Mouse (Mus musculus): ENCODE data around the gene Rbfox3. TPM values are rescaled to one million over a fixed set of nuclear protein-coding genes. Genes with fewer than 3 reads are reported as not detected.

Gene Rbfox3
- polyA plus RNA-seq, 1 experiment from 2014 or later = 6.9 TPM

- WGBS = 78% methylated on average over 1 of the region's 1 CpGs
- Histone ChIP-seq H3K9ac (ENCODE audit: low read length) (no peak overlapping the region), H3K4me3 (ENCODE audit: low read depth, low read length) (no peak overlapping the region), H3K36me3 (ENCODE audit: control insufficient read depth, insufficient read depth, low read length) (no peaks in the 10 kb centered on the region), H3K9me3 (ENCODE audit: control insufficient read depth, low read length) (no peaks in the 10 kb centered on the region), H3K27me3 (ENCODE audit: control insufficient read depth, insufficient read depth, low read length) (no peaks in the 10 kb centered on the region), H3K4me2 (ENCODE audit: low read depth, low read length, severe bottlenecking) (no peak overlapping the region), H3K27ac (ENCODE audit: low read depth, low read length) (no peak overlapping the region), H3K4me1 (replicated peaks; ENCODE audit: control insufficient read depth, insufficient read depth, low read length) (peaks cover 11% of the 10 kb centered on the region)
- DNase-seq (ENCODE audit: low spot score) = no peak
- no peak for ATAC-seq (replicated peaks; ENCODE audit: low FRiP score)
Observed at GRCm38 (mm10) chr11:118749541-118749940, 161.9 kb downstream of the Rbfox3 start.

GRCm38 (mm10) chr11:118748622-118749021, 162.8 kb downstream of the Rbfox3 start:
- H3K36me3 ChIP-seq (ENCODE audit: control insufficient read depth, insufficient read depth, low read length) = no peaks in the 10 kb centered on the region
- ATAC-seq (replicated peaks; ENCODE audit: low FRiP score) (no peak), DNase-seq (ENCODE audit: low spot score) (no peak)
- H3K9me3 ChIP-seq (ENCODE audit: control insufficient read depth, low read length) = no peaks in the 10 kb centered on the region
- H3K27me3 ChIP-seq (ENCODE audit: control insufficient read depth, insufficient read depth, low read length) = no peaks in the 10 kb centered on the region
- no peak overlapping the region for H3K27ac ChIP-seq (ENCODE audit: low read depth, low read length)
- peaks cover 18% of the 10 kb centered on the region for H3K4me1 ChIP-seq (replicated peaks; ENCODE audit: control insufficient read depth, insufficient read depth, low read length)
- H3K9ac ChIP-seq (ENCODE audit: low read length) = no peak overlapping the region
- no peak overlapping the region for H3K4me3 ChIP-seq (ENCODE audit: low read depth, low read length)
- 79% methylated on average over 10 of the region's 10 CpGs for WGBS
- no peak overlapping the region for H3K4me2 ChIP-seq (ENCODE audit: low read depth, low read length, severe bottlenecking)

GRCm38 (mm10) chr11:118745279-118745678, 166.1 kb downstream of the Rbfox3 start:
- DNase-seq (ENCODE audit: low spot score) (no peak), ATAC-seq (replicated peaks; ENCODE audit: low FRiP score) (peak; percentile 5; the same call in 1 of the 2 replicates)
- no peaks in the 10 kb centered on the region for H3K27me3 ChIP-seq (ENCODE audit: control insufficient read depth, insufficient read depth, low read length)
- H3K4me2 ChIP-seq (ENCODE audit: low read depth, low read length, severe bottlenecking) = peak overlapping the region; percentile 45; the same call in 1 of the 2 replicates
- no peak overlapping the region for H3K4me3 ChIP-seq (ENCODE audit: low read depth, low read length)
- H3K36me3 ChIP-seq (ENCODE audit: control insufficient read depth, insufficient read depth, low read length) = no peaks in the 10 kb centered on the region
- H3K4me1 ChIP-seq (replicated peaks; ENCODE audit: control insufficient read depth, insufficient read depth, low read length) = peaks cover 14% of the 10 kb centered on the region
- no peak overlapping the region for H3K9ac ChIP-seq (ENCODE audit: low read length)
- no peak overlapping the region; the same call in 1 of the 2 replicates for H3K27ac ChIP-seq (ENCODE audit: low read depth, low read length)
- H3K9me3 ChIP-seq (ENCODE audit: control insufficient read depth, low read length) = no peaks in the 10 kb centered on the region

GRCm38 (mm10) chr11:118744782-118745181, 166.6 kb downstream of the Rbfox3 start:
- H3K27me3 ChIP-seq (ENCODE audit: control insufficient read depth, insufficient read depth, low read length) = no peaks in the 10 kb centered on the region
- peaks cover 14% of the 10 kb centered on the region for H3K4me1 ChIP-seq (replicated peaks; ENCODE audit: control insufficient read depth, insufficient read depth, low read length)
- H3K9me3 ChIP-seq (ENCODE audit: control insufficient read depth, low read length) = no peaks in the 10 kb centered on the region
- ATAC-seq (replicated peaks; ENCODE audit: low FRiP score) (peak; percentile 83), DNase-seq (ENCODE audit: low spot score) (peak; percentile 90)
- H3K9ac ChIP-seq (ENCODE audit: low read length) = peak overlapping the region; percentile 35; the same call in 1 of the 2 replicates
- peak overlapping the region; percentile 13; the same call in 1 of the 2 replicates for H3K4me3 ChIP-seq (ENCODE audit: low read depth, low read length)
- no peaks in the 10 kb centered on the region for H3K36me3 ChIP-seq (ENCODE audit: control insufficient read depth, insufficient read depth, low read length)
- WGBS = 2% methylated on average over 15 of the region's 15 CpGs
- H3K27ac ChIP-seq (ENCODE audit: low read depth, low read length) = peak overlapping the region; percentile 76; the same call in 1 of the 2 replicates
- H3K4me2 ChIP-seq (ENCODE audit: low read depth, low read length, severe bottlenecking) = peak overlapping the region; percentile 45

GRCm38 (mm10) chr11:118742762-118743161, 168.6 kb downstream of the Rbfox3 start:
- no peaks in the 10 kb centered on the region for H3K9me3 ChIP-seq (ENCODE audit: control insufficient read depth, low read length)
- no peak overlapping the region for H3K4me2 ChIP-seq (ENCODE audit: low read depth, low read length, severe bottlenecking)
- no peaks in the 10 kb centered on the region for H3K36me3 ChIP-seq (ENCODE audit: control insufficient read depth, insufficient read depth, low read length)
- no peak overlapping the region for H3K9ac ChIP-seq (ENCODE audit: low read length)
- H3K27ac ChIP-seq (ENCODE audit: low read depth, low read length) = no peak overlapping the region
- H3K4me3 ChIP-seq (ENCODE audit: low read depth, low read length) = no peak overlapping the region
- peaks cover 19% of the 10 kb centered on the region for H3K4me1 ChIP-seq (replicated peaks; ENCODE audit: control insufficient read depth, insufficient read depth, low read length)
- WGBS = 16% methylated on average over 3 of the region's 3 CpGs
- ATAC-seq (replicated peaks; ENCODE audit: low FRiP score) = no peak
- H3K27me3 ChIP-seq (ENCODE audit: control insufficient read depth, insufficient read depth, low read length) = no peaks in the 10 kb centered on the region
- peak; percentile 69 for DNase-seq (ENCODE audit: low spot score)

- Histone ChIP-seq H3K4me3 (ENCODE audit: low read depth, low read length) (no peak overlapping the region), H3K4me1 (replicated peaks; ENCODE audit: control insufficient read depth, insufficient read depth, low read length) (peaks cover 19% of the 10 kb centered on the region), H3K27me3 (ENCODE audit: control insufficient read depth, insufficient read depth, low read length) (no peaks in the 10 kb centered on the region), H3K9me3 (ENCODE audit: control insufficient read depth, low read length) (no peaks in the 10 kb centered on the region), H3K27ac (ENCODE audit: low read depth, low read length) (no peak overlapping the region), H3K9ac (ENCODE audit: low read length) (no peak overlapping the region), H3K4me2 (ENCODE audit: low read depth, low read length, severe bottlenecking) (no peak overlapping the region), H3K36me3 (ENCODE audit: control insufficient read depth, insufficient read depth, low read length) (no peaks in the 10 kb centered on the region)
- DNase-seq (ENCODE audit: low spot score) (peak; percentile 70), ATAC-seq (replicated peaks; ENCODE audit: low FRiP score) (no peak)
- WGBS = 37% methylated on average over 6 of the region's 6 CpGs
Observed at GRCm38 (mm10) chr11:118741262-118741661, 170.1 kb downstream of the Rbfox3 start.

- 17% methylated on average over 6 of the region's 6 CpGs for WGBS
- Histone ChIP-seq H3K4me2 (ENCODE audit: low read depth, low read length, severe bottlenecking) (peak overlapping the region; percentile 40; the same call in 1 of the 2 replicates), H3K4me1 (replicated peaks; ENCODE audit: control insufficient read depth, insufficient read depth, low read length) (peaks cover 14% of the 10 kb centered on the region; the same call in 1 of the 2 replicates), H3K9me3 (ENCODE audit: control insufficient read depth, low read length) (no peaks in the 10 kb centered on the region), H3K27me3 (ENCODE audit: control insufficient read depth, insufficient read depth, low read length) (no peaks in the 10 kb centered on the region), H3K27ac (ENCODE audit: low read depth, low read length) (no peak overlapping the region), H3K36me3 (ENCODE audit: control insufficient read depth, insufficient read depth, low read length) (no peaks in the 10 kb centered on the region), H3K4me3 (ENCODE audit: low read depth, low read length) (no peak overlapping the region), H3K9ac (ENCODE audit: low read length) (no peak overlapping the region)
- DNase-seq (ENCODE audit: low spot score) = peak; percentile 87
- no peak for ATAC-seq (replicated peaks; ENCODE audit: low FRiP score)
Observed at GRCm38 (mm10) chr11:118740001-118740400, 171.4 kb downstream of the Rbfox3 start.

- H3K9ac ChIP-seq (ENCODE audit: low read length) = no peak overlapping the region; the same call in 1 of the 2 replicates
Observed at GRCm38 (mm10) chr11:118738855-118739832, 172.3 kb downstream of the Rbfox3 start.

More at GRCm38 (mm10) chr11:118738855-118739832, 172.3 kb downstream of the Rbfox3 start:
- H3K4me1 ChIP-seq (replicated peaks; ENCODE audit: control insufficient read depth, insufficient read depth, low read length) = peaks cover 9% of the 10 kb centered on the region; the same call in 1 of the 2 replicates
- H3K36me3 ChIP-seq (ENCODE audit: control insufficient read depth, insufficient read depth, low read length) = no peaks in the 10 kb centered on the region
- H3K27me3 ChIP-seq (ENCODE audit: control insufficient read depth, insufficient read depth, low read length) = no peaks in the 10 kb centered on the region
- ATAC-seq (replicated peaks; ENCODE audit: low FRiP score) (peak; percentile 64), DNase-seq (ENCODE audit: low spot score) (peak; percentile 92)
- 8% methylated on average over 23 of the region's 23 CpGs for WGBS
- peak overlapping the region; percentile 40; the same call in 1 of the 2 replicates for H3K4me2 ChIP-seq (ENCODE audit: low read depth, low read length, severe bottlenecking)
- H3K27ac ChIP-seq (ENCODE audit: low read depth, low read length) = 0 out of 2 replicates have a peak overlapping the region, but pooled peaks have one; percentile 18
- H3K4me3 ChIP-seq (ENCODE audit: low read depth, low read length) = peak overlapping the region; percentile 14
- H3K9me3 ChIP-seq (ENCODE audit: control insufficient read depth, low read length) = no peaks in the 10 kb centered on the region

All from forebrain, embryonic 11.5 days (tissue).